Mouse (Mus musculus) limb, embryonic 14.5 days (tissue): Measurements from ENCODE around the gene 4921507P07Rik. TPM values are rescaled to one million over a fixed set of nuclear protein-coding genes. Genes with fewer than 3 reads are reported as not detected.

ENCODE experiments used
- ATAC-seq: fragments of 200-750 bp; cut with Nextera tagmentation; 2 replicates; pipeline ENCODE4 v1.8.0; 2017; ENCODE audit warnings: low read depth, moderate number of reproducible peaks, moderate TSS enrichment; ENCODE audit not compliant: low FRiP score
- DNase-seq: peaks from one replicate; pipeline ENCODE4 v3.0.0-alpha.2; 2015; ENCODE audit warnings: low spot score
- H3K27ac ChIP-seq: fragments of 300-500 bp; sonication (generic); replicated peaks from 2 replicates; pipeline ENCODE4 v1.5.1; 2014; ENCODE audit warnings: low read depth, mild to moderate bottlenecking, low read length, moderate library complexity, mixed read lengths
- H3K27me3 ChIP-seq: fragments of 300-500 bp; sonication (generic); 2 replicates; pipeline ENCODE4 v1.6.1; 2014; ENCODE audit warnings: low read length, mixed read lengths; ENCODE audit not compliant: control insufficient read depth, insufficient read depth
- H3K36me3 ChIP-seq: fragments of 300-500 bp; sonication (generic); 2 replicates; pipeline ENCODE4 v1.6.1; 2014; ENCODE audit warnings: mild to moderate bottlenecking, low read length, moderate library complexity, mixed read lengths; ENCODE audit not compliant: control insufficient read depth, insufficient read depth
- H3K4me1 ChIP-seq: fragments of 300-500 bp; sonication (generic); 2 replicates; pipeline ENCODE4 v1.6.1; 2014; ENCODE audit warnings: antibody characterized with exemption, low read length, mixed read lengths; ENCODE audit not compliant: control insufficient read depth, insufficient read depth
- H3K4me2 ChIP-seq: fragments of 300-500 bp; sonication (generic); replicated peaks from 2 replicates; pipeline ENCODE4 v1.6.1; 2014; ENCODE audit warnings: low read depth, mild to moderate bottlenecking, low read length, moderate library complexity; ENCODE audit not compliant: severe bottlenecking
- H3K4me3 ChIP-seq: fragments of 300-500 bp; sonication (generic); replicated peaks from 2 replicates; pipeline ENCODE4 v1.5.1; 2014; ENCODE audit warnings: low read length
- H3K9ac ChIP-seq: fragments of 300-500 bp; sonication (generic); 2 replicates; pipeline ENCODE4 v1.6.1; 2014; ENCODE audit warnings: mild to moderate bottlenecking, low read depth, low read length, moderate library complexity; ENCODE audit not compliant: severe bottlenecking
- H3K9me3 ChIP-seq: fragments of 300-500 bp; sonication (generic); 2 replicates; pipeline ENCODE4 v1.6.1; 2016; ENCODE audit warnings: low read length; ENCODE audit not compliant: control insufficient read depth
- POLR2A ChIP-seq: fragments of 200-500 bp; IDR thresholded peaks from 2 replicates; pipeline ENCODE4 v1.8.0; 2012; ENCODE audit warnings: inconsistent platforms, mild to moderate bottlenecking, moderate library complexity, borderline replicate concordance; ENCODE audit not compliant: insufficient read depth, insufficient read length; ENCODE audit errors: extremely low read depth
- WGBS: fragments of 180-500 bp; shearing (Covaris S2); extraction: QIAGEN DNeasy Blood & Tissue Kit; methylation state at CpG from one replicate; pipeline ENCODE4 v1.1.7; 2014; 5-methylcytosine and 5-hydroxymethylcytosine counted together
- polyA plus RNA-seq, 2 experiments: library from polyadenylated mRNA; depleted of rRNA in 1 of 2; stranded (reverse) in 1 of 2; unstranded in 1 of 2; fragments of >200 nt; fragmentation: Nextera tagmentation in 1 of 2; extraction: Ambion mirVana in 1 of 2; gene quantifications; 2 replicates each; pipeline versions ENCODE4 v1.2.1 to v1.2.3; 2012 to 2014

4921507P07Rik gene
- polyA plus RNA-seq, 2 experiments = 0.44 to 1.4 TPM

DNA sequence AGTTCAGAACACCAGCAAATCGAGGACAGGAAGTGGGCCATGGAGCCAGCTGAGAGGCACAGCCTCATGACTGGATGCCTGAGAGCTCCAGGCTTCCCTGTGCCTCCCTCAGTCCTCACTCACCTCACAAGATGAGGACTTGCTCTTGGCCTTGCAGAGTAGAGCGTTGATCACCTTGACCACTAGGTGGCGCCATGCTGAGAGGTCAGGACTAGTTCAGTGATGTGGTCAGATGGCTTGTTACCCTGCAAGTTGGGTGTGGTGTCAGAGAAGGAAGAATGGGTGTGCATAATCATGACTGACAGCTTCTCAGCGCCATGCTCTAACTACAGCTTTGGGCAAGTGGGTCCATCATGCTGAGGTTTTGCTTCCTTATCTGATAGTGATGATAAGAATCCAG is 5.2 kb upstream of the 4921507P07Rik start:
- ATAC-seq (no peak), DNase-seq (no peak)
- no peaks in the 10 kb centered on the region for H3K27me3 ChIP-seq
- H3K4me2 ChIP-seq = no peak overlapping the region
- H3K9me3 ChIP-seq = no peaks in the 10 kb centered on the region
- no peak overlapping the region for H3K27ac ChIP-seq
- no peak for TF ChIP-seq POLR2A
- no peak overlapping the region for H3K9ac ChIP-seq
- peaks cover 18% of the 10 kb centered on the region for H3K4me1 ChIP-seq
- no peaks in the 10 kb centered on the region for H3K36me3 ChIP-seq
- WGBS = 30% methylated on average over 4 of the region's 4 CpGs
- no peak overlapping the region for H3K4me3 ChIP-seq

DNA sequence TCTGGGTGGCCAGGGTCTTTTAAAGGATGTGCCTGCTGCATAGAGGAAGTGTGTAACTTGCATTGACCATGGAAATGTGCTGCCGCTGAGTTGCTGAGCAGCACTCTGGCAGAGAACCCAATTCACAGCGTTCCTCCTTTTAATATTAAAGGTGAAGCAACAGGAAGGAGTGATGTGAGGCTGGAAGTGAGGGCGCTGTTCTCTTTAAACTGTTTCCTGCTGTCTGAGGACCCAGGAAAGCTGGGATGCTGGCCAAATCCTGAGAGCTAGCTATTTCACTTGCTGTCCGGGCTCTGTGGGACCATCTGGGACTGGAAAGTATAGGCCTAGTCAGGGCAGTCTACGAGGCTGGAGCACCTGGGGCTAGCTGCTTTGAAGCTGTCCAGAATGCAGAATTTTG is 2.1 kb upstream of the 4921507P07Rik start:
- no peak overlapping the region for H3K4me2 ChIP-seq
- 0 out of 2 replicates have a peak, but pooled peaks cover 3% of the 10 kb centered on the region for H3K27me3 ChIP-seq
- no peak overlapping the region for H3K4me3 ChIP-seq
- H3K9me3 ChIP-seq = no peaks in the 10 kb centered on the region
- DNase-seq = peak; percentile 73
- H3K27ac ChIP-seq = 0 out of 2 replicates have a peak overlapping the region, but pooled peaks have one; percentile 28
- H3K36me3 ChIP-seq = no peaks in the 10 kb centered on the region
- peaks cover 18% of the 10 kb centered on the region for H3K4me1 ChIP-seq
- no peak for TF ChIP-seq POLR2A
- WGBS = 24% methylated on average over 5 of the region's 5 CpGs
- H3K9ac ChIP-seq = no peak overlapping the region
- peak; percentile 34; the same call in 1 of the 2 replicates for ATAC-seq

DNA sequence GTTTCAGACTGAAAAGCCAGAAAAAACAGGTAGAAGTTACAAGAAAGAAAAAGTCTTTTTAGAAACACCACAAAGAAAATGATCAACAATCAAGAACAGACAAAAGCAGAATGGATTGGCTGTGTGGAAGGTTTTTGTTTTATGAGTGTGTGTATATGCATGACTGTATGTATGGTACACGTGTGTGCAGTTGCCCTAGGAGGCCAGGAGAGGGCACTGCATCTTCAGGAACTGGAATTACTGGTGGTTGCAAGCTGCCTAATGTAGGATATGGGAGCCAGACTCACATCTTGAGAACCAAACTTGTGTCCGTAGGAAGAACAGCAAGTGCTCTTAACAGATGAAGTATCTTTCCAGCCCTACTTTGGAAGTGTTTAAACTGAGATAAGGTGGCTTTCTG is 2.1 kb downstream of the 4921507P07Rik start:
- Histone ChIP-seq H3K36me3 (no peaks in the 10 kb centered on the region), H3K4me3 (no peak overlapping the region), H3K4me1 (peaks cover 18% of the 10 kb centered on the region), H3K9ac (no peak overlapping the region), H3K27me3 (0 out of 2 replicates have a peak, but pooled peaks cover 3% of the 10 kb centered on the region), H3K4me2 (no peak overlapping the region), H3K27ac (no peak overlapping the region), H3K9me3 (no peaks in the 10 kb centered on the region)
- ATAC-seq (no peak), DNase-seq (no peak)
- TF ChIP-seq POLR2A = no peak
- 81% methylated on average over 2 of the region's 2 CpGs for WGBS

DNA sequence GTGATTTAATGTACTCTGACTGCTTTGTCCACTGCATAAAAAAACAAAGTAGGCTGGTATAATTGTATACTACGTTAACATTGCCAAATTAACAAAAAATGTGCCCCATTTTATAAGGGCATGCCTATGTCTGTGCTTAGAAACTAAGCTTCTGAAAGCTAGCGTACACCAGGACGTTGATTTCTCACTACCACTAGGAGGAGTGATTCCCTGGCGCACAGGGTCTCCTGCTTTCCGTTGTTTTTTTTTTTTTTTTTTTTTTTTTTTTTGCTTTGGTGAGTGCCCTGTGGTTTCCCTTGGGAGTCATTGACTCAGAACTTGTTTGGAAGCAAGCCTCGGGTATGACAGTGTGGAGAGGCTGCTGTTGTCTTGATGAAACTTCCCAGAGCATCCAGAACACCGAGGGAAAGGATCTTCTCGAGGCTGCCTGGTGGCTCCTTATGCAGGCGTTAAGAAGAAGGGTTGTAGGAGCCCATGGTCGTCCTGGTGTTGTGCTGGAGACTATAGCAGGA is 3.0 kb downstream of the 4921507P07Rik start:
- DNase-seq = no peak
- Histone ChIP-seq H3K27me3 (0 out of 2 replicates have a peak, but pooled peaks cover 3% of the 10 kb centered on the region), H3K36me3 (no peaks in the 10 kb centered on the region), H3K9ac (no peak overlapping the region), H3K9me3 (no peaks in the 10 kb centered on the region), H3K4me3 (no peak overlapping the region), H3K4me2 (no peak overlapping the region), H3K4me1 (peaks cover 14% of the 10 kb centered on the region), H3K27ac (no peak overlapping the region)
- no peak for ATAC-seq
- TF ChIP-seq POLR2A = no peak
- 73% methylated on average over 10 of the region's 10 CpGs for WGBS

DNA sequence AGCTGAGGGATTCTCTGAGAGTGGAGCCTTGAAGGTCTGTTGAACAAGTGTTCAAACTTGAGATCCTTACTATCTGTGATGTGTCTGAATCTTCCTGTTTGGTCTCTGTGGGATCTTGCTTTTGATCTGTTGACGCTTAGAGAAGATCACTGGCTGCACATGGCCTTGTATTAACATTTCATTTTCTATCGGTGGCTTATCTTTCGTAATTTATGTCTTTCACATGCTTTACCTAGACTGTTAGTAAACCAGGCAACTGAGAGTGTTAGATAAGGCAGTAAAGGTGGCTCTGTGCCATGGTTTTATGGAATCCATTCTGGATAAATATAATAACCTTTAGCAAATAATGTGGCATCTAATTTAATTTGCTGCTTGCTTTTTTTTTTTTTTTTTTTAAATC is 6.2 kb downstream of the 4921507P07Rik start:
- Histone ChIP-seq H3K4me2 (no peak overlapping the region), H3K9me3 (no peaks in the 10 kb centered on the region), H3K4me3 (no peak overlapping the region), H3K36me3 (no peaks in the 10 kb centered on the region), H3K27ac (no peak overlapping the region), H3K27me3 (no peaks in the 10 kb centered on the region), H3K4me1 (peaks cover 4% of the 10 kb centered on the region; the same call in 1 of the 2 replicates), H3K9ac (no peak overlapping the region)
- TF ChIP-seq POLR2A = no peak
- no peak for ATAC-seq
- 82% methylated on average over 3 of the region's 3 CpGs for WGBS
- DNase-seq = no peak
